Mouse (Mus musculus) v-Abl transformed pro-B cells (cell line): ENCODE results near the gene Kcnj16.

Source experiments
- in situ Hi-C, 2 experiments: fragments of 400-800 bp; cut with MboI; formaldehyde crosslinking; loops; one replicate each; pipeline ENCODE4 v1.15.1; 2025; ENCODE audit not compliant: unreplicated experiment in 2 of 2

Kcnj16 gene

DNA sequence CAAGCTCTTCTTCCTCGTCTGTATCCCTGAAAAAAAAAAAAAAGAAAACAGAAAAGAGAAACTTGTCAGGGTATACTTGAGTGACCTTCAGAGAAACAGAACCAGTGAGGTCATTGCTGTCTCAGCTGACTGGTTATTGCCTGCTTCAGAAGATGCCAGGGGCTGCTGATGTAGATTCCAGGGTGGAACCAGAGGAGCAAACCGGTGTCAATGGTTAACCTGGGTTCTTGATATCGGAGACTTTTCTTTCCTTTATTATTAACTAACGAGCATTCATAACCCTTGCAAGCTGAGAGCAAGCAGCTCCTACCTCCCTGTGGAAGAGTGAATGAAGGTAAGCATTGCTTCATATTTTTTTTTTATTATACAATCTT lies at the start of gene Kcnj16:
Gene Kcnj16 (plus strand): TSS at position 272 of the 374 bp plus-strand sequence.
- in situ Hi-C loops = loop anchor here in 1 of 2 experiments (25.0 kb wide), 1 partner anchor 845 kb away; no protein-coding TSS in a partner anchor

DNA sequence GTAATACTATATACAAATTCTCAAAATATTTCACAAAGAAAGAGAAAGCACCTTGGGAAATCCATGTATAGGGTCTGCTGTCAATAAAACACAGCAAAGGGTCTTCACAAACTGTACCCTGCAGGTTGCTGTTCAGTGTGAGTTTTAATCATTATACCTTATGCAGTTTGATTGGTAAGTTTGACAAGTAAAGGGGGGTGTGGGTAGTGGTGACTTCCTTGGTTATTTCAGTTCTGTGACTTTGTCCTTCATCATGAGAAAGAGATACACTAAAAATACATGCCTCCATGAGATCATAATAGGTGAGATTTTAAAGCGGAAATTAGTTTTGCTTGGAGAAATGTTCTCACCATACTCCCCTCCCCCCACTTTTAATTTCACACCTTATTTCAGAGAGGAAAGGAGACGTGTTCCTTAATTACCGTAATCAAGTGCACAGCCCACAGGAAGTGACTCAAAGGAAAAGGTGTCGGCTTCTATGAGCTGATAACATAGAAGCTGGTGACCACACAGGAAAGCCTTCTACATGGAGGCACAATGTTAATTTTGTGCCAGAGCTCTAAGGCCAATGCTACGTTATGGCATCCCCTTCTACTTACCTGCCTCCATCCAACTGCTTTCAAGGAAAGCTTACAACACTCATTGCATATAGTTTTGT lies 48.9 kb upstream of the Kcnj16 start:
- in situ Hi-C loops = no loop called here

DNA sequence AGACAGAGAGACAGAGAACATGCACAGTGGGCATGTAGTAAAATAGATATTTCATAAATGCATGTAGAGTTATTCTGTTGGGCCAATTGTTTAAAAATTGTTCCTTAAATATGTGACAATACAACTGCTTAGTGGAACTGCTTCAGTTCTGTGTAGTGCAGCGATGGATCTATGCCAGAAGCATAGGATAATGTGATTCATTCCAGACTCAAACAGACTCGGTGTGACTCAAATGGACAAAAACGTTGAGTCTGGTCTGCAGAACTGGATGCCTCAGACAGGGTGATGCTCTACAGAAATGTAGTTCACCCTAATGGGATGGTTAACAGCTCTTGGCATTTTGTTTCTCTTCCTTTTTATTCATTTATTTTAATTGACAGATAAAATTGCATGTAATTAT lies 32.1 kb upstream of the Kcnj16 start:
- in situ Hi-C loops = no loop called here

DNA sequence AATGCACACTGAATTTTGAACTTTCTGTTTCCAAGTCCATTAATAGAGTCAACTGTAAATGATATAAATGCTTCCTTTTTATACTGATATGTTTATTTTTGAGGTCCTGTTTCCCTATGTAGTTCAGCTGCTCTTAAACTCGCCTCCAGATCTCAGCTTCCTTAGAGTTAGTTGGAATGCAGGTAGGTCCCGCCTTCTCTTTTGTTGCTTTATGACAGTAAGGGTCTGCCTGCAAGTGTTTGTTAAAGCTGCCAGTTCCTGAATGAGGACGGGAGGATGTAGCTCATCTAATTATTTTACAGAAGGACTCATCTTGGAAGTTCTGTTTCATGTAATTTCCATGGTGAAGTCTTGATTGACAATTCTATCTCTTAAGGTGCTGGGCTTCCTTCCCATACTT lies 25.6 kb upstream of the Kcnj16 start:
- in situ Hi-C loops = no loop called here

DNA sequence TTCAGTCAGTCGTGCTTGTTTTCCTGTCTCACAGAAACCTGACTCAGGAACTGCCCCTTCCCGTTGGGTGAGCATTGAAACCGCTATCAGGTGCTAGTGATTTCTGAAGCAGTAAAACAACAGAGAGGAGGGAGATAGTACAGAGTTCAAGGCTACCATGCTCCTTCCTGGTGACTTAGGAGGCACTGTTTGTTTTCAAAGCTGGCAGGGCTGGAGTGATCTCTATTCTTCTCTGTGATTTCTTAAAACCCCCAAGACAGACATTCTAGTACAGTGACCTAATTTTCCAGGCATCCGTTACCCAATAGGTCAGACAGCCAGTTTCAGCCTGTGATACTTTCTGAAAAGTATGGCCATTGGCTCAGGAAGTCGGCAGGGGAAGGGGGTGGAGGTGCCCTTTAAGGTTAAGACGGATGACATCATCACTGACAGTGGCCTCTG lies 25.1 kb upstream of the Kcnj16 start:
- in situ Hi-C loops = no loop called here

DNA sequence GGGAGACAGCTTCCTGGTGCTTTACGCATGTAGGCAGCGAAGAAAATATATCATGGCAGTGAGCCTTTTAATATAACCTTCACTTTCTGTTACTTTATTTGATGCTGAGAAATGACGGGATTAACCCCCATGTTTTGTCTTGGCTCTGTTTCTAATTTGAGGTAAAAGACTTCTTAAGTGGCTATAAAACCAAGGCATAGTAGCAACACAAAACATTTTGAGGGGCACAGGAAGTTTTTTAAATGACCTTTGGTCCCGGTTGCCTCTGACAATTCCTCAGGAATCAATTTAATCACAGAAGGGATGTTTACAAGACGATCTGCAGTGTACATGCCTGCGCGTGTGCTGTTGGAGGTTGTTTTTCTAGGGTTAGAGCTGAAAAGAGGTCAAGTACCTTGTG lies 11.2 kb upstream of the Kcnj16 start:
- in situ Hi-C loops = loop anchor here in 1 of 2 experiments (25.0 kb wide), 1 partner anchor 856 kb away; no protein-coding TSS in a partner anchor

DNA sequence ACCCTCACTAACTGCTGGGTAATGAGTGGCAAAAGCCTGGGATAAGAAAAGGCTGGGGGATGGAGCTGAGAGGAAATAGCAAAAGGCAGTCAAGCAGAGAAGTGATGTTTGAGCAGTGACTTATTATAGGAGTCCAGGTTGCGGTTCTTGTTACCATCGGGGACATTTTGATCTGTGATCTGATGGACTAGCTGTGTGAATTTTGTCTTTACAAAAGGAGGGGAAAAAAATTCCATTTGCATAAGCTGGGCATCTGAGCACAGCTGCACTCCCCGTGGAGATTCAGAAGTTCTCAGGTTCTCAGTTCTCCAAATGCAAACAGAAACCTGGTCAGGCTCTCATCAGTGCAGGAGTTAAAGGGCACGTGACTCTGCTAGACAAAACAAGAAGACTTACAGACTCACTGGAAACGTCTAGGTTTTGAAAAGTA lies 6.2 kb upstream of the Kcnj16 start:
- in situ Hi-C loops = loop anchor here in 1 of 2 experiments (5.0 to 25.0 kb wide), 2 partner anchors 36 to 851 kb away; no protein-coding TSS in a partner anchor

DNA sequence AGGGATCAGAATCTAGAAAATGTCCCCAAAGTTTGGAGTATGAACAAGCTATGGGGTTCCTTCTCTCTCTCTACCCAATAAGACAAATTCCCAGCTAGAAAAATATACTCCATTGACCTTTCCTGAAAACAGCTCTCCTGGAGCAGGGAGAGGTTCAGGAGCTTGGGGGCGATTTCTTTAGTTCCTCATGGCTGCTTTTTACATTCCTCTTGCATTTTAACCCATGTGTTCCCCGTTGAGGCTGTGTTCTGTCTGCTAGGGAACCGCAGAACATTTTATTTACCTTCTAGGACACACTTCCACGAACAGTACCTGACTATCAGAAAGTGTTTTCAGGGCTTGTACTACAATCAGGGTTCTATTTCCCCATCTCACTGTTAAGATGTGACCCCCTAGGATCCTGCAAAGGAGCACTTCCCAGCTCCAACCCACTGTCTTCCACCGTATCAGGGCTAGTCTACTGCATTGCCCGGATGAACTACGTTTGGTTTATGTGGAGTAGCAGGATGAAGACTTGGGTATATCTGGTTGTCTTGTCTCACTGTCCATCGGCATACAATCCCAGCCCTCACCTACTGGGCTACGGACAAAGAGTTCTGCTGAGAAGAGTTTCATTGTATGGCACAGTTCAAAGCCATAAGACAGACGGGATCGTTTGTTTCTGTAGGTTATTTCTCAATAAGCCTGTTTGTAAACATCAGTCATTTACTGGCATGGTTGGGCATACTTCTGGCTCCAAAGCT lies 643 bp upstream of the Kcnj16 start:
- in situ Hi-C loops = loop anchor here in 1 of 2 experiments (25.0 kb wide), 1 partner anchor 845 kb away; no protein-coding TSS in a partner anchor

DNA sequence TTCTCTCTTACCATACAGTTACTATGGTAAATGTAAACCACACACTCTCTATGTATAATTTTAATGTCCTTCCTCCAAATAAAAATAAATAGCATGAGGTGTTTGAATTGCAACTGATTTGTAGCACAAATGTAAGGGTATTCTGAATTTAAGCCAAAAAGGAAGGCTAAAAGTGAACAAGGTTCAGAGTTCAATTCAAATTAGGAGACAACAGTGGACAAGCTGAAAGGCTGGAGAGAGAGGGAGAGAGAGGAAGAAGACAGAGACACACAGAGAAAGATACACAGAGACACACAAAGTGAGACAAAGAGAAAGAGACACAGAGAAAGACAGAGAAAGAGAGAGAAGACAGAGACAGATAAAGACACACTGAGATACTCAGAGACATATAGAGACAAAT lies 1.1 kb downstream of the Kcnj16 start:
- in situ Hi-C loops = loop anchor here in 1 of 2 experiments (25.0 kb wide), 1 partner anchor 843 kb away; no protein-coding TSS in a partner anchor

DNA sequence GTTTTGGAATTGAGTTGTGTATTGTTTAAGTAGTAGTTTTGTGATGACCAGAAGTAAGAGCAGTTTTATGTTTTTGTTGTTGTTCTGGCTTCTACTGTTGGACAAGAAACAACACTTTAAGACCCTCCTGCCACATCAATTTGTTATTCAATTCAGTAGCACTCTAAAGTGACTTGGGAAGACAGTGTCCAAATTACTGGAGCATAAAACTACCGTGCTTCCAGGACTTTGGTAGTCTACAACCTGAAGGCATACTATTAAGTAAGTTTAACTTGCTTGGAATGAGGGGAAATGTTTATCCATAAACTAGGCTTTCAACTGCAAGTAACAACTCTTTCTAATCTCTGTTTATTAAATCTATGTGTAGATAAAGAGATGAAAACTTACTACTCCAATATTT lies 17.7 kb downstream of the Kcnj16 start:
- in situ Hi-C loops = loop anchor here (25.0 kb wide), 3 partner anchors 827 to 1323 kb away; no protein-coding TSS in a partner anchor

DNA sequence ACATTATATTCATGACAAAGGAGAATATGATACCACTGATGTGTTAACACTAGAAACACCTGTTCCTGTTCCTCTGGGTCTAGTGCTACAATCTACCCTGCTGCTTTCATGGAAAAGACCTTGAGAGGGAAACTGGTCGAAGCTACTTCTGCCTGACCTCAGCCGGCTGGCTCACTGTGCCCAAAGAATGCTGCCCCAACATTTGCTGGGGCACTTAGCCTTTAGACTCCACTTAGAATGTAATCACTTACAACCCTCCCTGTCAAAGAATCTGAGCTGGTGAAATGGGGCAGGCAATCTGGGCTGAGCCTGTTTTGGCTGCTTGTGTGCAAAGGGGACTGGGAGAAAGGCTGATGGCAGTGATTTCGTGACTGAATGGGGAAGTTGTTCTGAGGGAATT lies 18.1 kb downstream of the Kcnj16 start:
- in situ Hi-C loops = loop anchor here (25.0 kb wide), 3 partner anchors 826 to 1324 kb away; no protein-coding TSS in a partner anchor

DNA sequence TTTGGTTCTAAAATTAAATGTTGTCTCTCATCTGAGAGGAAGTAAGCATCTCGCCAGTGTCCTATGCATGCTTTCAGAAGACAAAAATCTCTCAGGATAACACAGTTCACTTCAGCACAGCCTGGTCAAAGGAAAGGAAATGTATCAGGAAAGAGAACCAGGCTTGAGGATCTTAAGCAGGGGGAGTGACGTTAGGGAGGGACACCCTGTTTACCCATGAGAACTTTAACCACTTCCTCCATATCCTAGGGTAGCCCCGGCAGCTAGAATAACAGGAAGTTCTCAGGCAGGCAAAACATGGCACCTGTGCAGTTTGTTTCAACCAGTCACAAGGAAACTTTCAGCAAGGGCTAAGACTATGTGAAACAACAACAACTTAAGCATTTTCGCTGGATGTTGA lies 25.8 kb downstream of the Kcnj16 start:
- in situ Hi-C loops = loop anchor here (25.0 kb wide), 3 partner anchors 819 to 1331 kb away; no protein-coding TSS in a partner anchor

DNA sequence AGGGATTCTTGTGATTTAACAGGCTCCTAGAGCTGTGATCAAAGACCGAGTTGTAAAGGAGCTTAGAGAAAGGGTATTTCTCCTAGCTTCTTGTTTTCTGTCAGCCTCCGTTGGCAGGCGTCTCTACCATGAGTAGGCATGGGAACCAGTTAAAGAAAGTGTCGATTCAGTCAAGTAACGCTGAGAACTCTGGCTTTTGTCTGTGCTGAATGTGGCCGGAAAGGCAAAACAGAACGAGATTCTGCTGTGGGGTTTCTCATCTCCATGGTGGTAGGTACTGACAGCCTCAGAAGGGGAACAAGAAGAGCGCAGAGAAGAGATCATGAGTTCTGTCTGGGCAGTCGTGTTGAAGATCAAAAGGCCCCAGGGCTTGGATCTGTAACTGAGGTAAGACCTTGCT lies 29.4 kb downstream of the Kcnj16 start:
- in situ Hi-C loops = loop anchor here (5.0 to 25.0 kb wide), 4 partner anchors 35 to 1335 kb away; no protein-coding TSS in a partner anchor

DNA sequence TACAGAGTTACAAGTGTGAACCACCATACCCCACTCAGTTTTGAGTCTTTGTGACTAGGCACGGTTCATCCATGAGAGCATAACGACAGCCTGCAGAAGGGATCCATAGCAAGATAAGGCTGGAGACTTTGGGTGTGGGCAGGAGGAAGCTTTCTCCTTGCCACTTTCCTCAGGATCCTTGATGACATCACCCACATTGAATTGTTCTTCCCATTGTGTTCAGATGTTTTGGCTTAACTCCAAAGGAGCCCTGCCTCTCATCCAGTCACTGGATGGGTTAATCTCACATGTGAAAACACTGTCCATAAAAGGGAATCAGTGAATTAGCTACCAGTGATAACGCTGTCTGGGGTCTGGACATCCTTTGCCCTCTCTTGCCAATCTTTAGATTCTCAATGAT lies 37.3 kb downstream of the Kcnj16 start:
- in situ Hi-C loops = no loop called here

DNA sequence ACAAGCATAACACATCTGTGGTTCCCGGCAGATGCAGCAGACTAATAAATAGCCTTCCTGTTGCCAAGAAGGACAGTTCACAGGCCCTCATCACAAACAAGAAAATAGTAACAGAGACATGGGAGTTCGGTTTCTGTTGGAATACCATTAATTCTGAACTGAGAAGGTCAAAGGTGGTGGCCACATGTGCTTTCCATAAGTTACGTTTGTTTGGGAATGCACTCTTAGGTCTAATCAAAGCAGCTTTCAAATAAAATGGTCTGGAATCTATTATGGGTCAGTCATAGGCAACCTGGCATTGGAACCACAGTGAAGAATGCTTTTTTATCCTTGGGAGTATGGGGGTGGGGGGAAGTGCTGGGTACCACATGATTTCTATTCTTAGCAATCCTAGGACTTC lies 41.6 kb downstream of the Kcnj16 start:
- in situ Hi-C loops = no loop called here

DNA sequence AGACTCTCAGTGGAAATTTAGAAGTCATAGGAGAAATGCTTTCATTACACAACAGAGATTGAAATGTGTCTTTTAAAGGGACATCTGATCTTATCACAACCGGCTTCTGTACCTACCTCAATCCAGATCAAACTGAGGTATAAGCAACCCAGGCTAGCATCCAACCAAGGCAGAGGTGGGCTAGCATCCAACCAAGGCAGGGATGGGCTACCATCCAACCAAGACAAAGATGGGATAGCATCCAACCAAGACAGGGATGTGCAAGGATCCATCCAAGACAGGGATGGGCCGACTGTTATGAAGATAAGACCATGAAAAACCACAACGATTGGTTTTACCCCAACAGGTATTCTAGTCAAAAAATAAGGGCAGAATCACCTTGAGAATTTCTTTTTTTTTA lies 48.4 kb downstream of the Kcnj16 start:
- in situ Hi-C loops = no loop called here

DNA sequence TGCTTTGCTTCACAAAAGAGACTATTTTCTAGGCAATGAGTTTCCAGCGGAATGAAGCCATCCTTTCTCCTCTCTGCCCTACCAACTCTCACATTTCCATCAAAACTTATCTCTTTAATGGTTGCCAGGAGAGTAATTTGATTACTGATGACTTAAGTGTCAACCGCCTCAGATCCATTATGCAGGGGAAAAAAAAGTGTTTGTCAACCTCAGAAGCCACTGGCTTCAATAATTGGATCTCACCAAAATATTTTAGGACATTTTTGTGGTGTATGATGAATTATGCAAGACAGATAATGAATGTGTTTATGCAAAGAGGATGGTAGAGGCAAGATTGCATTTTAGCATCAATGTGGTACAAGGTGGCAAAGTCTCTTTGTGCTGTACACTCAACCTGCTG lies 52.4 kb downstream of the Kcnj16 start:
- in situ Hi-C loops = no loop called here

DNA sequence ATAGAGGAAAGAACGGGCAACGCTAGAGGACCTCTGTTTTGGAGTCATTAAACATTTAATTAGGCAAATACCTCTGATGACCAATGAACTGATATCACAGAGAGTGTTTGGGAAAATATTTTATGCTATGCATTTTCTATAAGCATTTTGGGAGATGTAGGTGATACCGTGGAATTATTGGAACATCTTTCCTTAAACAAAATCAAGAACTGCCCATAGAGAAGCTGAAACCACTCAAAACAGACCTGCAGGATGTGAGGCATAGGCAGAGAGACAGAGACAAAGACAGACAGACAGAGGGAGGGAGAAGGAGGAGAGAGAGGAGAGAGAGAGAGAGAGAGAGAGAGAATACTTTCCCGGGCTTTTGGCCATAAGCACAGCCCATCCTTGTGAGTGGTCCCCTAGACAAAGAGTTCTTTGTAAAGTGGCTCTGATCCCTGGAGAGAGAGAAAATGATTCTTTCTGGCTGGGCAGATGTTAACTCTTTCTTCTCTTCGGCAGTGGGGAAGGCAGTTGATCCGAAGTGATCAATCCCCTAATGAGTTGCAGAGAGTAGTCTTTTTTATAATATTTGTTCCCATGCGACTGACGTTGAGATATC lies 54.9 kb downstream of the Kcnj16 start:
- in situ Hi-C loops = no loop called here

DNA sequence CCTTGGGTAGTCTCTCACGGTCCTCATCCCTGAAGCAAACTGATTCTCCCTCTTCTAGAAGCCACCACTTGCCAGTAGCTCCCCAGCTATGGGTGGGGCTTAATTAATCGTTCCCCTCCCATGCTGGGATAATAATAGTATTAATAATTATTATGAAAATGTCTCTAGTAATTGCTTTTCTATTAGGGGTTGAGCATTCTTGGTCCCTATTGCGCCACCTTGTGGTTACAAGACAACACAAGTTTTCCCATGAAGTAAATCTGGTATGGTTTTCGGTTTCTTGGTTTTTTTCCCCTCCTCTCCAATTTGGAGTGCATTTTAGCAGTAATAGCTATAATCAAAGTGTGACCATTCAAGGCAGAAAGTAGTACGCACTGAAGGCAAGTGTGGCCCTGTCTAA lies 74.3 kb downstream of the Kcnj16 start:
- in situ Hi-C loops = loop anchor here (5.0 to 10.0 kb wide), 2 partner anchors 403 to 505 kb away; no protein-coding TSS in a partner anchor

DNA sequence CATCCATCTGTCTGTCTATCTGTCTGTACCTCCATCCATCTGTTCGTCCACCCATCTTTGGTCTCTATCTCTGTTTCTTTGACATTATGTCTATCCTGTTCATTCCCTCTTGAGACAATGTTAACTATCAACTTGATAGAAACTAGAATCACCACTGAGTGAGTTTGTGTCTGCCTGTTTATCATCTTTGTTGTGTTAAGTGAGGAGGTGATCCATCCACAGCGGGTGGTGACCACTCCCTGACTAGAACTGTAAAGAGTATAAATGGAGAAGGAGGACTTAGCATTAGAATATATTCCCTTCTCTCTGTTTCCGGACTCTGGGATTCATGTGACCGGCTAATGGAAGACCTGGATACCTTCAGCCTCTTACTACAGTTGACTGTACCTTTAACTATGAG lies 75.5 kb downstream of the Kcnj16 start:
- in situ Hi-C loops = loop anchor here (5.0 to 10.0 kb wide), 2 partner anchors 402 to 506 kb away; no protein-coding TSS in a partner anchor

DNA sequence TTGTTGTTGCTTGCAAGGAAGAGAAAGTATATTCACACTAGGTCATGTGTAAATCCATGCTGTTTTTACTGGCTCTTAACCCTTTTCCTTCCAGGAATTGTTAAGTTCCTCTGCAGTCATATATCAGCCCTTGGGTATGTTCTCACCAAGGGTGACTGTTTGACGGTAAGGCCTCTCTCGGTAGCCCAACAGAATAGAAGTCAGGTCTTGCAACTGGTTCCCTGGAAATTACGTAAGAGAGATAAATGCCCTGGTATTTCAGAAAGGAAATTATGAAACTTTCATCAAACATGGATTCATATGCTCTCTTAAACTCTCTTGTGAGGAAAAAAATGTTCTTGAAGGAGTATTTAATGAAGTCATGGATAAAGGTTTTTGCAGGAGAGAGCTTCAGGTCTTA lies 86.4 kb downstream of the Kcnj16 start:
- in situ Hi-C loops = no loop called here
